Comparison of ENCODE assay signal across 8 mouse cellular contexts in the genomic region with DNA sequence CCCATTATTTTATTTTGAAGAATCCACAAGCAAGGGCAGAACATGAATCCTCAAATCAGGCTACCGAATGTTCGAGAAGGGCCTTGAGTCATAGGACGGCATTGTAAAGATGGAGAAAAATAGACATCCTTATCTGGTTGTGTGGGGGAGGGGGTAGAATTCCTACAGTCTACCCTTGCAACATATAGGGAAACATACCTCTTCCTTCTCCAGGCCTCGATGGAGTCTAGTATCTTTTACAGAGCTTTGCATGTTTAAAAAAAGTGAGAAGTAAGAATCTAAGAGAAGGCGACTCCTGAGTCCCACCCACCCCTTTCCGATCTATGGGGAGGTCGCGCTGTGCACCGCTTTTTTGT. TPM values are rescaled to one million over a fixed set of nuclear protein-coding genes. Genes with fewer than 3 reads are reported as not detected.
DNase-seq lines count a peak whose midpoint lies in the region; ATAC-seq and TF ChIP-seq lines count a peak whose summit lies in the region.

No protein-coding gene starts in this region.

- peak overlapping the region; percentile 69 for H3K4me3 ChIP-seq in kidney, embryonic 16.5 days (ENCODE audit: low read length)
- peak overlapping the region; percentile 91 for H3K4me3 ChIP-seq in cortical plate, adult 2 months (ENCODE audit: insufficient read depth, low read length)
- H3K4me3 ChIP-seq in hindbrain, embryonic 11.5 days (ENCODE audit: low read depth, low read length), result peak overlapping the region; percentile 54
- H3K4me3 ChIP-seq in midbrain, embryonic 13.5 days (replicated peaks), result peak overlapping the region; percentile 68
- no peak overlapping the region for H3K4me3 ChIP-seq in thymus, adult 2 months (ENCODE audit: control insufficient read depth, insufficient read depth, low read length)

- peaks cover 5% of the 10 kb centered on the region; the same call in 1 of the 2 replicates for H3K4me1 ChIP-seq in kidney, embryonic 16.5 days (ENCODE audit: insufficient read depth, low read length)
- peaks cover 5% of the 10 kb centered on the region for H3K4me1 ChIP-seq in cortical plate, adult 2 months (ENCODE audit: control insufficient read depth, insufficient read depth, low read length)
- no peaks in the 10 kb centered on the region for H3K4me1 ChIP-seq in hindbrain, embryonic 11.5 days (replicated peaks; ENCODE audit: control insufficient read depth, insufficient read depth, low read length)
- H3K4me1 ChIP-seq in midbrain, embryonic 13.5 days (replicated peaks), result peaks cover 11% of the 10 kb centered on the region
- H3K4me1 ChIP-seq in thymus, adult 2 months (replicated peaks; ENCODE audit: control insufficient read depth, insufficient read depth, low read length), result no peaks in the 10 kb centered on the region

- no peak for DNase-seq in kidney, postnatal 14 days
- no peak for DNase-seq in hindbrain, embryonic 11.5 days (ENCODE audit: low spot score)
- no peak for DNase-seq in thymus, adult 2 months
- no peak for DNase-seq in gastrocnemius, postnatal 36 days
- DNase-seq in layer of hippocampus, postnatal 36 days, result no peak

- H3K27me3 ChIP-seq in kidney, embryonic 16.5 days (ENCODE audit: insufficient read depth, low read length), result no peaks in the 10 kb centered on the region
- no peaks in the 10 kb centered on the region for H3K27me3 ChIP-seq in hindbrain, embryonic 11.5 days (ENCODE audit: control insufficient read depth, insufficient read depth, low read length)
- no peaks in the 10 kb centered on the region for H3K27me3 ChIP-seq in midbrain, embryonic 13.5 days
- H3K27me3 ChIP-seq in thymus, adult 2 months (ENCODE audit: control insufficient read depth, insufficient read depth, low read length), result no peaks in the 10 kb centered on the region; the same call in 1 of the 2 replicates

- ATAC-seq in kidney, embryonic 16.5 days (ENCODE audit: low FRiP score, low TSS enrichment), result no peak; the same call in 1 of the 2 replicates
- peak; percentile 59 for ATAC-seq in hindbrain, embryonic 11.5 days (ENCODE audit: low FRiP score)
- peak; percentile 57 for ATAC-seq in midbrain, embryonic 13.5 days

- peak overlapping the region; percentile 86 for H3K4me2 ChIP-seq in kidney, embryonic 16.5 days (replicated peaks; ENCODE audit: low read depth, low read length)
- H3K4me2 ChIP-seq in hindbrain, embryonic 11.5 days (replicated peaks; ENCODE audit: low read depth, low read length), result peak overlapping the region; percentile 75
- H3K4me2 ChIP-seq in midbrain, embryonic 13.5 days (replicated peaks), result peak overlapping the region; percentile 82

- H3K9ac ChIP-seq in kidney, embryonic 16.5 days (replicated peaks; ENCODE audit: low read length), result peak overlapping the region; percentile 79
- H3K9ac ChIP-seq in hindbrain, embryonic 11.5 days (ENCODE audit: low read depth, low read length), result peak overlapping the region; percentile 91
- H3K9ac ChIP-seq in midbrain, embryonic 13.5 days (replicated peaks), result peak overlapping the region; percentile 84

- H3K36me3 ChIP-seq in kidney, embryonic 16.5 days (ENCODE audit: insufficient read depth, low read length), result no peaks in the 10 kb centered on the region
- no peaks in the 10 kb centered on the region for H3K36me3 ChIP-seq in hindbrain, embryonic 11.5 days (ENCODE audit: control insufficient read depth, insufficient read depth, low read length)
- no peaks in the 10 kb centered on the region for H3K36me3 ChIP-seq in midbrain, embryonic 13.5 days
- H3K36me3 ChIP-seq in thymus, adult 2 months (ENCODE audit: control insufficient read depth, insufficient read depth, low read length), result no peaks in the 10 kb centered on the region

- H3K27ac ChIP-seq in kidney, embryonic 16.5 days (ENCODE audit: low read length), result peak overlapping the region; percentile 58; the same call in 1 of the 2 replicates
- peak overlapping the region; percentile 98 for H3K27ac ChIP-seq in cortical plate, adult 2 months (ENCODE audit: insufficient read depth, low read length)
- peak overlapping the region; percentile 69; the same call in 1 of the 2 replicates for H3K27ac ChIP-seq in hindbrain, embryonic 11.5 days (ENCODE audit: low read depth, low read length)
- peak overlapping the region; percentile 92 for H3K27ac ChIP-seq in midbrain, embryonic 13.5 days
- no peak overlapping the region for H3K27ac ChIP-seq in thymus, adult 2 months (ENCODE audit: control insufficient read depth, insufficient read depth, low read length)

- intact Hi-C loops in gastrocnemius, postnatal 36 days (cut with DNase I), result loop anchor here (5.0 kb wide), 2 partner anchors 70 to 80 kb away; partner anchors contain the start of genes Mrpl47 and Ndufb5

- WGBS in kidney, embryonic 16.5 days, result 6% methylated on average over 9 of the region's 9 CpGs
- WGBS in hindbrain, embryonic 11.5 days, result 9% methylated on average over 9 of the region's 9 CpGs
- 4% methylated on average over 9 of the region's 9 CpGs for WGBS in midbrain, embryonic 13.5 days
- 13% methylated on average over 9 of the region's 9 CpGs for WGBS in thymus, adult 2 months

- TF ChIP-seq POLR2A in cortical plate, adult 2 months (IDR thresholded peaks at IDR 0.05; ENCODE audit: extremely low read depth, insufficient read depth, low read length), result no peak
- TF ChIP-seq POLR2A in thymus, adult 2 months (IDR thresholded peaks at IDR 0.05; ENCODE audit: control insufficient read depth, extremely low read depth, insufficient read depth, low read length, poor library complexity), result no peak

- no peak for TF ChIP-seq CTCF in cortical plate, adult 2 months (IDR thresholded peaks at IDR 0.05; ENCODE audit: extremely low read depth, insufficient read depth, low read length)
- no peak for TF ChIP-seq CTCF in thymus, adult 2 months (IDR thresholded peaks at IDR 0.05; ENCODE audit: borderline replicate concordance, control insufficient read depth, extremely low read depth, insufficient read depth, low read length, poor library complexity)

- no peaks in the 10 kb centered on the region for H3K9me3 ChIP-seq in kidney, embryonic 16.5 days (ENCODE audit: low read length)
- no peaks in the 10 kb centered on the region for H3K9me3 ChIP-seq in hindbrain, embryonic 11.5 days (ENCODE audit: control insufficient read depth, low read length)
- no peaks in the 10 kb centered on the region for H3K9me3 ChIP-seq in midbrain, embryonic 13.5 days

RNA-seq across cellular contexts. Expression of gene Usp13, which starts 0.4 kb away (rescaled TPM):
- polyA plus RNA-seq in kidney, embryonic 16.5 days (2015; fragmentation: Nextera tagmentation; extraction: Ambion mirVana), result 4.5 and 5.2 TPM in 2 replicates
- polyA plus RNA-seq in cortical plate, adult 2 months (2012; rRNA removed), result 11.4 and 11.7 TPM in 2 replicates
- 5.5 and 6.9 TPM in 2 replicates for polyA plus RNA-seq in hindbrain, embryonic 11.5 days (2014; fragmentation: Nextera tagmentation; extraction: Ambion mirVana)
- polyA plus RNA-seq in midbrain, embryonic 13.5 days (2015; fragmentation: Nextera tagmentation; extraction: Ambion mirVana), result 9.2 and 11.0 TPM in 2 replicates
- polyA plus RNA-seq in thymus, adult 2 months (2012; rRNA removed), result 0.32 and 2.6 TPM in 2 replicates
- total RNA-seq in gastrocnemius, postnatal 36 days (2021), result 100 to 1,000 TPM; 211 to 213 TPM
- 10 to 100 TPM; 17.7 to 21.3 TPM for total RNA-seq in layer of hippocampus, postnatal 36 days (2021)
